ENCODE assay signal across 8 mouse cellular contexts in the genomic region with DNA sequence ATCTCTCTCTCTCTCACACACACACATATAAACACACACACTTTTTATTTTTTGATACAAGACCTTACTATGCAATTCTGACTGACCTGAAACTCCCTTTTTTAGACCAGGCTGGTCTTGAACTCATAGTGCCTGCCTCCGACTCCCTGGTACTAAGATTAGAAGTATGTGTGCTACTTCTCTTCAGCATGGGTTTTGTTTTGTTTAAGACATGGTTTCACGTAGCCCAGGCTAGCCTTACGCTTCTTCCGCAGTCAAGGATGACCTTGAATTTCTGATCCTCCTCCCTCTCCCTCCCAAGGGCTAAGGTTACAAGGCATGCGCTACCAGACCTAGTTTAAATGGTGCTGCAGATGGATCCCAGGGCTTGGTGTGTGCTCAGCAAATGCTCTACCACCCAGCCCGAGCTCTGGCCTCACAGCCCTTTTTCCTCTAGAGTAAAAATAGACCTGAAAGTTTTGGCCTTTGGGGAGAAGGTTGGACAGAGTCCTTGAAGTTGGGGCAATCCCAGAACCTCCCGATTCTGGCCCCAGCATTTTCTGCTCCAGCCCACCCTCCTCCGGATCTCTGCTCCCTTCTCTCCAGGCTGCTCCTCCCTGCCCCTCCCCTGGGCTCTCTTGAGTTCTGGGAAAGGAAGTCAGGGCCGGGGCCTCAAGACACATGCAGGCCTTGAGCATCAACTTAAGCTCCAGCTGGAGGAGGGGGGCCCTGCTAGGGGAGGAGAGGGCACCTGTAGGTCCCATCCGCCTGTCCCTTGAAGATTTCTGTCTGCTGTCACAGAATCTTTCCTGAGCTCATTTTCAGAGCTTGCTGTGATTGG. TPM values are rescaled to one million over a fixed set of nuclear protein-coding genes. Genes with fewer than 3 reads are reported as not detected.
DNase-seq lines count a peak whose midpoint lies in the region; ATAC-seq and TF ChIP-seq lines count a peak whose summit lies in the region.

No protein-coding gene starts in this region.

- H3K9ac ChIP-seq in forebrain, embryonic 16.5 days (replicated peaks; ENCODE audit: low read depth, low read length), result no peak overlapping the region
- H3K9ac ChIP-seq in heart, embryonic 15.5 days, result 0 out of 2 replicates have a peak overlapping the region, but pooled peaks have one; percentile 11
- H3K9ac ChIP-seq in lung, postnatal 0 days (replicated peaks; ENCODE audit: low read depth), result no peak overlapping the region
- H3K9ac ChIP-seq in forebrain, embryonic 12.5 days, result no peak overlapping the region; the same call in 1 of the 2 replicates

- peaks cover 42% of the 10 kb centered on the region for H3K4me1 ChIP-seq in forebrain, embryonic 10.5 days
- H3K4me1 ChIP-seq in forebrain, embryonic 16.5 days (replicated peaks; ENCODE audit: control insufficient read depth, insufficient read depth, low read length), result no peaks in the 10 kb centered on the region
- peaks cover 48% of the 10 kb centered on the region for H3K4me1 ChIP-seq in heart, embryonic 15.5 days (replicated peaks)
- peaks cover 29% of the 10 kb centered on the region; the same call in 1 of the 2 replicates for H3K4me1 ChIP-seq in lung, postnatal 0 days (ENCODE audit: insufficient read depth, low read depth, low read length)
- peaks cover 15% of the 10 kb centered on the region for H3K4me1 ChIP-seq in forebrain, embryonic 12.5 days

- no peak overlapping the region for H3K4me3 ChIP-seq in forebrain, embryonic 10.5 days
- H3K4me3 ChIP-seq in forebrain, embryonic 16.5 days (replicated peaks; ENCODE audit: low read length), result no peak overlapping the region
- H3K4me3 ChIP-seq in heart, embryonic 15.5 days, result no peak overlapping the region
- no peak overlapping the region for H3K4me3 ChIP-seq in lung, postnatal 0 days (ENCODE audit: low read depth, low read length)
- H3K4me3 ChIP-seq in forebrain, embryonic 12.5 days (replicated peaks), result no peak overlapping the region

- TF ChIP-seq EP300 in lung, postnatal 0 days (IDR thresholded peaks at IDR 0.05), result no peak

- 77% methylated on average over 10 of the region's 10 CpGs for WGBS in forebrain, embryonic 10.5 days
- WGBS in forebrain, embryonic 16.5 days, result 76% methylated on average over 10 of the region's 10 CpGs
- WGBS in heart, embryonic 15.5 days, result 55% methylated on average over 10 of the region's 10 CpGs
- 52% methylated on average over 10 of the region's 10 CpGs for WGBS in lung, postnatal 0 days
- 79% methylated on average over 10 of the region's 10 CpGs for WGBS in forebrain, embryonic 12.5 days

- no peak for DNase-seq in forebrain, embryonic 10.5 days (ENCODE audit: extremely low spot score, low spot score)
- DNase-seq in ES-CJ7 (ENCODE audit: low read depth, low spot score), result peak; percentile 74
- DNase-seq in lung, postnatal 0 days (ENCODE audit: low spot score), result peak; percentile 83
- no peak for DNase-seq in right cerebral cortex, adult 18-20 months

- no peaks in the 10 kb centered on the region for H3K36me3 ChIP-seq in forebrain, embryonic 10.5 days (replicated peaks)
- H3K36me3 ChIP-seq in forebrain, embryonic 16.5 days (ENCODE audit: control insufficient read depth, insufficient read depth), result no peaks in the 10 kb centered on the region
- H3K36me3 ChIP-seq in heart, embryonic 15.5 days, result no peaks in the 10 kb centered on the region
- peaks cover 5% of the 10 kb centered on the region; the same call in 1 of the 2 replicates for H3K36me3 ChIP-seq in lung, postnatal 0 days (ENCODE audit: insufficient read depth, low read length)
- no peaks in the 10 kb centered on the region for H3K36me3 ChIP-seq in forebrain, embryonic 12.5 days (replicated peaks)

- H3K9me3 ChIP-seq in forebrain, embryonic 10.5 days, result no peaks in the 10 kb centered on the region
- H3K9me3 ChIP-seq in forebrain, embryonic 16.5 days (ENCODE audit: control insufficient read depth, low read length), result no peaks in the 10 kb centered on the region
- no peaks in the 10 kb centered on the region for H3K9me3 ChIP-seq in heart, embryonic 15.5 days (replicated peaks)
- no peaks in the 10 kb centered on the region for H3K9me3 ChIP-seq in lung, postnatal 0 days (ENCODE audit: low read length)
- H3K9me3 ChIP-seq in forebrain, embryonic 12.5 days, result no peaks in the 10 kb centered on the region

- H3K4me2 ChIP-seq in forebrain, embryonic 16.5 days (ENCODE audit: low read length), result no peak overlapping the region
- no peak overlapping the region for H3K4me2 ChIP-seq in heart, embryonic 15.5 days
- no peak overlapping the region for H3K4me2 ChIP-seq in lung, postnatal 0 days (replicated peaks; ENCODE audit: low read depth, low read length)
- H3K4me2 ChIP-seq in forebrain, embryonic 12.5 days, result no peak overlapping the region

- no peak for TF ChIP-seq CTCF in lung, postnatal 0 days (IDR thresholded peaks at IDR 0.05)

- no peak for ATAC-seq in forebrain, embryonic 16.5 days
- ATAC-seq in heart, embryonic 15.5 days (replicated peaks; ENCODE audit: insufficient number of reproducible peaks, insufficient read depth, low FRiP score, low read depth), result no peak
- no peak for ATAC-seq in lung, postnatal 0 days
- no peak for ATAC-seq in forebrain, embryonic 12.5 days (ENCODE audit: low FRiP score)
- no peak for ATAC-seq in megakaryocyte progenitor cell, adult 5-6 weeks (replicated peaks; ENCODE audit: poor library complexity)

- H3K27ac ChIP-seq in forebrain, embryonic 10.5 days, result peak overlapping the region; percentile 15
- H3K27ac ChIP-seq in forebrain, embryonic 16.5 days (ENCODE audit: low read length), result no peak overlapping the region
- peak overlapping the region; percentile 73 for H3K27ac ChIP-seq in heart, embryonic 15.5 days
- H3K27ac ChIP-seq in lung, postnatal 0 days (ENCODE audit: low read length), result peak overlapping the region; percentile 93
- H3K27ac ChIP-seq in forebrain, embryonic 12.5 days, result no peak overlapping the region

- H3K27me3 ChIP-seq in forebrain, embryonic 10.5 days (ENCODE audit: poor library complexity, severe bottlenecking), result no peaks in the 10 kb centered on the region
- H3K27me3 ChIP-seq in forebrain, embryonic 16.5 days (replicated peaks; ENCODE audit: control insufficient read depth, insufficient read depth, low read length), result no peaks in the 10 kb centered on the region
- no peaks in the 10 kb centered on the region for H3K27me3 ChIP-seq in heart, embryonic 15.5 days
- H3K27me3 ChIP-seq in lung, postnatal 0 days (replicated peaks; ENCODE audit: insufficient read depth, low read length), result no peaks in the 10 kb centered on the region
- H3K27me3 ChIP-seq in forebrain, embryonic 12.5 days, result no peaks in the 10 kb centered on the region

RNA-seq across cellular contexts. Expression of a gene that starts 8.3 kb away (rescaled TPM):
- 296 and 313 TPM in 2 replicates for polyA plus RNA-seq in forebrain, embryonic 10.5 days (2016; fragmentation: Nextera tagmentation; extraction: Ambion mirVana)
- 58.5 and 66.0 TPM in 2 replicates for polyA plus RNA-seq in forebrain, embryonic 16.5 days (2015; fragmentation: Nextera tagmentation; extraction: Ambion mirVana)
- 369 and 456 TPM in 2 replicates for polyA plus RNA-seq in heart, embryonic 15.5 days (2015; fragmentation: Nextera tagmentation; extraction: Ambion mirVana)
- polyA plus RNA-seq in lung, postnatal 0 days (2015; fragmentation: Nextera tagmentation; extraction: Ambion mirVana), result 195 and 214 TPM in 2 replicates
- polyA plus RNA-seq in forebrain, embryonic 12.5 days (2016; fragmentation: Nextera tagmentation; extraction: Ambion mirVana), result 124 and 137 TPM in 2 replicates
- total RNA-seq in megakaryocyte progenitor cell, adult 5-6 weeks (2015), result 95.3 and 100 TPM in 2 replicates
- total RNA-seq in megakaryocyte progenitor cell, adult 5-6 weeks (2017), result 51.4 and 53.8 TPM in 2 replicates

RNA-seq across cellular contexts. Expression of a gene that starts 11.1 kb away (rescaled TPM):
- polyA plus RNA-seq in forebrain, embryonic 10.5 days (2016; fragmentation: Nextera tagmentation; extraction: Ambion mirVana), result 32.5 and 33.3 TPM in 2 replicates
- polyA plus RNA-seq in forebrain, embryonic 16.5 days (2015; fragmentation: Nextera tagmentation; extraction: Ambion mirVana), result 24.9 and 25.7 TPM in 2 replicates
- 17.0 and 20.5 TPM in 2 replicates for polyA plus RNA-seq in heart, embryonic 15.5 days (2015; fragmentation: Nextera tagmentation; extraction: Ambion mirVana)
- polyA plus RNA-seq in lung, postnatal 0 days (2015; fragmentation: Nextera tagmentation; extraction: Ambion mirVana), result 16.0 and 22.4 TPM in 2 replicates
- polyA plus RNA-seq in forebrain, embryonic 12.5 days (2016; fragmentation: Nextera tagmentation; extraction: Ambion mirVana), result 31.1 and 32.9 TPM in 2 replicates
- total RNA-seq in megakaryocyte progenitor cell, adult 5-6 weeks (2015), result 14.7 and 19.1 TPM in 2 replicates
- total RNA-seq in megakaryocyte progenitor cell, adult 5-6 weeks (2017), result 32.1 and 33.4 TPM in 2 replicates

Comparison
In these comparisons a context has a peak if more than half of its experiments do, and no peak if none do; other contexts are left out.
1. H3K27ac ChIP-seq: peak in forebrain, embryonic 10.5 days (single experiment), heart, embryonic 15.5 days (single experiment) and lung, postnatal 0 days (single experiment); none in forebrain, embryonic 16.5 days (single experiment) and forebrain, embryonic 12.5 days (single experiment).
2. DNase-seq: peak in ES-CJ7 (single experiment) and lung, postnatal 0 days (single experiment); none in forebrain, embryonic 10.5 days (single experiment) and right cerebral cortex, adult 18-20 months (single experiment).